Mouse (Mus musculus) intestine, embryonic 15.5 days (tissue): ENCODE measurements around the gene Naa60. TPM values are rescaled to one million over a fixed set of nuclear protein-coding genes. Genes with fewer than 3 reads are reported as not detected.

Experiments
- ATAC-seq: fragments of 200-750 bp; cut with Nextera tagmentation; 2 replicates; pipeline ENCODE4 v1.8.0; 2017; ENCODE audit warnings: moderate TSS enrichment, moderate library complexity
- H3K27ac ChIP-seq: fragments of 300-500 bp; sonication (generic); 2 replicates; pipeline ENCODE4 v1.5.1; 2015; ENCODE audit warnings: mild to moderate bottlenecking, inconsistent platforms
- H3K27me3 ChIP-seq: fragments of 300-500 bp; sonication (generic); replicated peaks from 2 replicates; pipeline ENCODE4 v1.6.1; 2015; ENCODE audit warnings: inconsistent platforms
- H3K36me3 ChIP-seq: fragments of 300-500 bp; sonication (generic); 2 replicates; pipeline ENCODE4 v1.6.1; 2015; ENCODE audit warnings: inconsistent platforms
- H3K4me1 ChIP-seq: fragments of 300-500 bp; sonication (generic); replicated peaks from 2 replicates; pipeline ENCODE4 v1.6.1; 2015; ENCODE audit warnings: inconsistent platforms
- H3K4me2 ChIP-seq: fragments of 300-500 bp; sonication (generic); replicated peaks from 2 replicates; pipeline ENCODE4 v1.6.1; 2015; ENCODE audit warnings: mild to moderate bottlenecking, inconsistent platforms
- H3K4me3 ChIP-seq: fragments of 300-500 bp; sonication (generic); replicated peaks from 2 replicates; pipeline ENCODE4 v1.5.1; 2015; ENCODE audit warnings: inconsistent platforms
- H3K9ac ChIP-seq: fragments of 300-500 bp; sonication (generic); 2 replicates; pipeline ENCODE4 v1.6.1; 2015; ENCODE audit warnings: inconsistent platforms
- H3K9me3 ChIP-seq: fragments of 300-500 bp; sonication (generic); 2 replicates; pipeline ENCODE4 v1.6.1; 2016; ENCODE audit warnings: inconsistent platforms
- WGBS: fragments of 180-500 bp; shearing (Covaris S2); methylation state at CpG from one replicate; pipeline ENCODE4 v1.1.7; 2015; 5-methylcytosine and 5-hydroxymethylcytosine counted together
- polyA plus RNA-seq: library from polyadenylated mRNA; unstranded; fragments of >200 nt; fragmentation: Nextera tagmentation; extraction: Ambion mirVana; gene quantifications from 2 replicates; pipeline ENCODE4 v1.2.1, GENCODE M21; 2015

Naa60 gene
- polyA plus RNA-seq, 1 experiment from 2014 or later, result 38.4 TPM

DNA sequence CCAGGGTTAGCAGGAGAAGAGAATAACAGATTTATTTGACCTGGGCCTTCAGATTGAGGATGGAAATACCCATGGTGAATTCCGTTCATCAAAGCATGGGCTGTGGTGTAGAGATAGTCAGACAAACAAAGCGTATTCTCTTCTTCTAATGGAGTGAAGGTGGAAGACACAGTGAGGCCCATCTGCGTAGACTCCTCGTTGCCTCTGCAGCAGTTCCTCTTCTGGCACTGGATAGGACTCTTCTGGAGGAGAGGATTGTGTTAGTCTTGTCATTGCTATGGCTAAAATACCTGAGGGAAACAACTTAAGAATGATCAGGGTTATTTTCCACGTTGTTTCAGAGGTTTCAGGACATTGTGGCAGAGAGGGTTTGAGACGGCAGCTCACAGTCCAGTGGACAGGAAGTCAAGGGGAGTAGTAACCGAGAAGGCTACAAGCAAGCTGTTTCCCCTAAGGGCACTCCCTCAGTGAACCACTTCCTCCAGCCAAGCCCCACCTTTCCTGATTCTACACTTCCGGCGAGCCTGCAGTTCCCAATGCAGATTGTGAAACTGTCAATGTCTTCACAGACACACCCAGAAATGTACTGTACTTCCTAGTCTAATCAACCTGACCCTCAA lies 23.1 kb downstream of the Naa60 start:
- WGBS, result 68% methylated on average over 9 of the region's 9 CpGs
- Histone ChIP-seq H3K36me3 (peaks cover 29% of the 10 kb centered on the region), H3K4me2 (no peak overlapping the region; the same call in 1 of the 2 replicates), H3K27me3 (no peaks in the 10 kb centered on the region), H3K27ac (peak overlapping the region; percentile 33; the same call in 1 of the 2 replicates), H3K4me3 (no peak overlapping the region), H3K4me1 (0 out of 2 replicates have a peak, but pooled peaks cover 3% of the 10 kb centered on the region), H3K9me3 (no peaks in the 10 kb centered on the region), H3K9ac (no peak overlapping the region)
- ATAC-seq, result peak; percentile 86

DNA sequence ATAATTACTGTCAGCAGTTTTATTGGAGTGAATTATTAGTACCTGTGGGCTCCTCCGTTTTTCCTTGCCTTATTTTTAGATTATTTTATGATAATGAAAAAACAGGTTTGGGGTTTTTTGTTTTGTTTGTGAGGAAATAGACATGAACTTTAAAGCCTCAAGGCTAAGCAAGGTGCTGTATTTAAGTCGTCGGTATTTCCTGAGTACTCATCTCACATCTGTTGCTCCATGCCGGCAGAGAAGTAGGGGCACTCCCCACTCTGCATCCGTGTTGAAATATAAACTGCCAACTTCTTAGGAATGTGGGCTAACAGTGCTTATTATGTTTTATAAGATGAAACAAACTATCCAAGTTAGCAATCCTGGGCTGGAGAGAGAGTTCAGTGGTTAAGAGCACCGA lies 23.9 kb downstream of the Naa60 start:
- 0 out of 2 replicates have a peak, but pooled peaks cover 3% of the 10 kb centered on the region for H3K4me1 ChIP-seq
- H3K4me2 ChIP-seq, result no peak overlapping the region
- no peak overlapping the region for H3K9ac ChIP-seq
- no peak for ATAC-seq
- 80% methylated on average over 6 of the region's 6 CpGs for WGBS
- H3K36me3 ChIP-seq, result peaks cover 37% of the 10 kb centered on the region
- no peak overlapping the region for H3K4me3 ChIP-seq
- H3K27me3 ChIP-seq, result no peaks in the 10 kb centered on the region
- H3K9me3 ChIP-seq, result no peaks in the 10 kb centered on the region
- peak overlapping the region; percentile 33; the same call in 1 of the 2 replicates for H3K27ac ChIP-seq

DNA sequence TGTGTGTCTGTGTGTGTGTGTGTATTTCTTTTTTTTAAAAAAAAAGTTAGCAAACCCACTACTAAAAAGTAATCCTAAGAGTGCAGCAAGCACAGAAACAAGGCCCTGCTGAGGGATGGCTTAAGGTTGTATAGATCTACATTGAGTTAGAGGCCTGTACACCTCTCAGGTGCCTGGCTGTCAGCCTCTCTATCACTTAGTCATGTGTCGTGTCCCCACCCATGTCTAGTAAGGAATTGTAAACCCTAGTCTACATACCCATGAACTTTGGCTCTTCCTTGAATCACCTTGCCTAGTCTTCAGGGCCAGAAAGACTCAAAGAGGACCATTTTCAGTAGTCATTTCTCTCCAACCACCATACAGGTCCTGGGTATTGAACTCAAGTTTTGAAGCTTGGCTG lies 24.4 kb downstream of the Naa60 start:
- Histone ChIP-seq H3K9ac (no peak overlapping the region), H3K9me3 (no peaks in the 10 kb centered on the region), H3K27me3 (no peaks in the 10 kb centered on the region), H3K36me3 (peaks cover 41% of the 10 kb centered on the region), H3K4me3 (no peak overlapping the region), H3K4me1 (0 out of 2 replicates have a peak, but pooled peaks cover 3% of the 10 kb centered on the region), H3K4me2 (no peak overlapping the region), H3K27ac (no peak overlapping the region)
- 77% methylated on average over 1 of the region's 1 CpGs for WGBS
- ATAC-seq, result peak; percentile 75

DNA sequence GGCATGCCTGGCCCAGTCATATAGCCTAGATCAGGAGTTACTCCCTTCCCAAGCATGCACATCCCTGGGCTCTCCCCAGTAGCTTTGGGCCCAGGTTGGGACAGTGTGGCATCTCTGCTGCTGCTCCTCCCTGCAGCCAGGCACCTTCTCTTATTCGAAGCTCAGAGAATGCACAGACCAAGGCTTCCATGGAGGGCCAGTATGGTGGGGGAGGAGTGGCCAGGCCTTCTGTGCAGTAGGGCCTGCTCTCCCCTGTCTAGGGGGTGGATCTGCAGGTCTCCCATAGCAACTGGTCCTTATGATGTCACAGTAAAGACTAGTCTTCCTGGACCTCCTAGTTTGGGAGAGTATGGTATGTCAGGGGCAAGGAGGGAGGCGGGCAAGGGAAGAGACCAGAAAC lies 35.3 kb downstream of the Naa60 start:
- H3K4me1 ChIP-seq, result 0 out of 2 replicates have a peak, but pooled peaks cover 3% of the 10 kb centered on the region
- H3K27ac ChIP-seq, result no peak overlapping the region
- no peak overlapping the region for H3K4me3 ChIP-seq
- H3K36me3 ChIP-seq, result peaks cover 16% of the 10 kb centered on the region; the same call in 1 of the 2 replicates
- no peaks in the 10 kb centered on the region for H3K9me3 ChIP-seq
- no peak for ATAC-seq
- 78% methylated on average over 2 of the region's 2 CpGs for WGBS
- H3K4me2 ChIP-seq, result no peak overlapping the region
- no peak overlapping the region for H3K9ac ChIP-seq
- H3K27me3 ChIP-seq, result no peaks in the 10 kb centered on the region

DNA sequence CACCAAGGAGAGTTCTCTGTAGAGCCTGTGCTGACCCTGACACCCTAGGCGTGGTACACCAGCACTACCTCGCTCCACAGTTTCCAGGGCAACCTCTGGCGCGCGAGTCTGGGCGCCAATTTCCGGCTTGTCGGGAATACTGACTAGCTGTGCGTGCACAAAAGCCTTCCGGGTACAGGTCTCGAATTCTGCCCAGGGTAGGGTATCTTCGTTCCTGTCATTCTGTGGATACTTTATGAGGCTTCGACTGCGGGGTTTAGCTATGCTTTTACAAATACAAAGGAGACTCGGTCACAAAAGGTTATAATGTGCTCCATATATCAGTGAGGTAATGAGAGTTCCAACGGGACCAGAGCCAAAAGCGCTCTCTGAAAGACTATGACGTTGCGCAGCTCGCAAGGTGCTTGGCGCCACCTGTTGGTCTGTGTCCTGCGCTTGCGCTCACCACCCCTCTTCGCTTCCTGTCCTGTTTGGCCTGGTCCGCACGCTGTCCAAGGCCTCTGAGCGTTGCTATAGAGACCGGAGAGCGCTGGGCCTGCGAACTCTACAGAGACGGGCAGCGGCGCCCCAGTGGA lies 36.4 kb downstream of the Naa60 start, which contains the start of the genes 1700037C18Rik and Cluap1:
Gene 1700037C18Rik, minus strand, starts transcription at position 153 of the 575 bp plus-strand sequence.
Gene Cluap1, plus strand, starts transcription at position 265 of the 575 bp plus-strand sequence.
- H3K27ac ChIP-seq, result peak within 1 kb of the TSS; percentile 52
- peak; percentile 99 for ATAC-seq
- no peaks in the 10 kb centered on the region for H3K27me3 ChIP-seq
- H3K36me3 ChIP-seq, result peaks cover 14% of the 10 kb centered on the region; the same call in 1 of the 2 replicates
- 0 out of 2 replicates have a peak, but pooled peaks cover 3% of the 10 kb centered on the region for H3K4me1 ChIP-seq
- H3K4me3 ChIP-seq, result peak within 1 kb of the TSS; percentile 57
- H3K4me2 ChIP-seq, result peak within 1 kb of the TSS; percentile 78
- no peaks in the 10 kb centered on the region for H3K9me3 ChIP-seq
- WGBS, result under 1% methylated on average over 33 of the region's 33 CpGs
- peak within 1 kb of the TSS; percentile 51 for H3K9ac ChIP-seq

DNA sequence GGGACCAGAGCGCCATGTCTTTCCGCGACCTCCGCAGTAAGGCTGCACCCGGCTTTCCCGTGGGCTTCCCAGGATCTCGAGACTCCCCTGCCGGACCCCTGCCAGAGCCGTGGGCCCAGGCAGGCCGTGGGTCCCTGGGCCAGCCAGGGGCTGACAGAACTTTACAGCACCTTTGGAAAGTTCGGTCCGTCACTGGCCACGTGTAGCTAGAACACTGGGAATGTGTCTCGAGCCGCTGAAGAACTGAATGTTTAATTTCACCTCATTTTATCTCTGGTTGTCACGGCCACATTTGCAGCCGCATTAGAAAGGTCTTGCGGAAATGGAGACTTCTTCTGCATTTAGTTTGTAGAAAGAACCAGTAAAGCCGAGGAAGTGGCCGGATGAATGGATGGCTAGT lies 36.9 kb downstream of the Naa60 start:
- WGBS, result 4% methylated on average over 20 of the region's 20 CpGs
- Histone ChIP-seq H3K4me2 (peak overlapping the region; percentile 78), H3K27ac (peak overlapping the region; percentile 29; the same call in 1 of the 2 replicates), H3K27me3 (no peaks in the 10 kb centered on the region), H3K4me3 (peak overlapping the region; percentile 57), H3K9ac (peak overlapping the region; percentile 51), H3K4me1 (0 out of 2 replicates have a peak, but pooled peaks cover 3% of the 10 kb centered on the region), H3K36me3 (peaks cover 12% of the 10 kb centered on the region; the same call in 1 of the 2 replicates), H3K9me3 (no peaks in the 10 kb centered on the region)
- no peak for ATAC-seq

DNA sequence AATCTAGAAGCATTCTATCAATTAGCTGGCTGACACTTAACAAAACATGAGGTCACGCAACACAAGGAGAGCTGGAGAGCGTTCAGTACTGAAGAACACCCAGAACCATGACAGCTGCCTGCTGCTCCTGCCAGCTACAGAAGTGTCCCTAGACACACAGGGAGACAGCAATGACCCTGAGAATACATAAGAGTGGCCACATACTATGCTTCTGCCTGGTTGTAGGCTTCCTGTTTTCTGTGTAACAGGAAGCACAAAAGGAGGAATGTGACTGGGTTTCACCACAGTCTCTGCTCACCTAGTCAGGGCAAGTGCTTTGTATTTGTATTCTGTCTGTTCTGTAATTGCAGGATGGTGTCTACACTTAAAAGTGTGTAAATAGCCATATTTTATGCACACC lies 48.6 kb downstream of the Naa60 start:
- Histone ChIP-seq H3K4me3 (no peak overlapping the region), H3K36me3 (peaks cover 13% of the 10 kb centered on the region), H3K27ac (no peak overlapping the region), H3K27me3 (no peaks in the 10 kb centered on the region), H3K4me1 (no peaks in the 10 kb centered on the region), H3K9ac (no peak overlapping the region), H3K9me3 (no peaks in the 10 kb centered on the region), H3K4me2 (no peak overlapping the region)
- no peak for ATAC-seq
- 95% methylated on average over 2 of the region's 2 CpGs for WGBS

DNA sequence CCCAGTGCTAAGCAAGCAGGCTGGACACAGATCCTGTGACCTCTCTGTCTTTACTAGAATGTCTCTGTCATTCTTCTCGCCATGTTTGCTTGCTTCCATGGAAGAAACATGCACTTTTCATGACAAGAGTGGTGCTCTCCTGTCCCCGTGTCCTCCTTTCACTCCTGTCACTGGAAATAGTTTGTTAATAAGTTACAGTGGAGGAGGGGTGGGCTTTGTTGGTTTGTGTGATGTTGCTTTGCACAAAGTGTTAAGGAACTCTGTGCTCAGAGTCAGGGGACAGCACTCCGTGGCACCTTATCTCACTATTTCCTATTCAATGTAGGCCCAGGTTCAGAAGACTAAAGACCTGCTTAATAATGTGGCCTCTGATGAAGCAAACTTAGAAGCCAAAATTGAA lies 51.3 kb downstream of the Naa60 start:
- H3K4me2 ChIP-seq, result no peak overlapping the region
- ATAC-seq, result no peak
- H3K9ac ChIP-seq, result no peak overlapping the region
- no peak overlapping the region for H3K4me3 ChIP-seq
- WGBS, result 90% methylated on average over 3 of the region's 3 CpGs
- H3K27me3 ChIP-seq, result no peaks in the 10 kb centered on the region
- H3K27ac ChIP-seq, result no peak overlapping the region
- no peaks in the 10 kb centered on the region for H3K4me1 ChIP-seq
- no peaks in the 10 kb centered on the region for H3K9me3 ChIP-seq
- H3K36me3 ChIP-seq, result peaks cover 13% of the 10 kb centered on the region

DNA sequence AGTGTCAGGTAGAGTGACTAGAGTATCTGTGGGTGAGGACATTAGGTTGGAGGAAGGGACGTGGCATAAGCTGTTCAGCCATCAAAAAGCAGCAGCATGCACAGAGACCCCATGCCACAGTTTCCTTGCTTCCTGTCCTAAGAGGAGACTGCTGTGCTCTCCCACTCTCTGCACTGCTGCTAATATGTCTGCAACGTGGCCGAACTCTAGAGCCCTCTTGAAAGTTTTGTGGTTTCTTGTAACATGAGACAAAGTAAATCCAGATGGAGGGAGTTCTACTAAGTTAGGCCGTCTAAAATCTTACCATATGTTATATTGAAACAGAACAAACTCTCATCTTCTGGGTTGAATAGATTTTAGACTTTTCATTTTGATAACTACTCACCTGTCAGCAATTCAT lies 51.8 kb downstream of the Naa60 start:
- ATAC-seq, result no peak
- Histone ChIP-seq H3K27me3 (no peaks in the 10 kb centered on the region), H3K4me3 (no peak overlapping the region), H3K9ac (no peak overlapping the region), H3K27ac (no peak overlapping the region), H3K4me2 (no peak overlapping the region), H3K36me3 (peaks cover 13% of the 10 kb centered on the region), H3K9me3 (no peaks in the 10 kb centered on the region), H3K4me1 (no peaks in the 10 kb centered on the region)
- 83% methylated on average over 4 of the region's 4 CpGs for WGBS

DNA sequence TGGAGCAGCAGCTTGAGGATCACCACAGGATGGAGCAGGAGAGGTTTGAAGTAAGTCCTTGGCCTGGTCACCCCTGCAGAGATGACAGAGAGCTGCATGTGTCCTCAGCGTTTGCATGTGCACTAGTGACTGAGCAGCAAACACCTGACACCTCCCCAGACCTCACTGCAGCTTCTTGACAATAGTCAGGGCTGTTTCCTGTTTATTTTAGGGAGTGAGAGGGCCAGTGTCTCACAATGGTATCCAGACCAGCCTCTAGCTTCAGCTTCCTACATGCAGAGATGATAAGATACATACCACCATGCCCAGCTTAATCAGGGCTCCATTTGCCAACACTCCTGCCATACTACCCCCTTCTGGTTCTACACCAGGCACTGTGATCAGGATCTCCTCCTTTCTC lies 56.4 kb downstream of the Naa60 start:
- 20% methylated on average over 1 of the region's 1 CpGs for WGBS
- no peaks in the 10 kb centered on the region for H3K9me3 ChIP-seq
- no peak overlapping the region for H3K4me3 ChIP-seq
- H3K36me3 ChIP-seq, result peaks cover 13% of the 10 kb centered on the region
- no peaks in the 10 kb centered on the region for H3K27me3 ChIP-seq
- no peak overlapping the region for H3K27ac ChIP-seq
- H3K9ac ChIP-seq, result no peak overlapping the region
- H3K4me1 ChIP-seq, result no peaks in the 10 kb centered on the region
- no peak overlapping the region for H3K4me2 ChIP-seq
- no peak for ATAC-seq

DNA sequence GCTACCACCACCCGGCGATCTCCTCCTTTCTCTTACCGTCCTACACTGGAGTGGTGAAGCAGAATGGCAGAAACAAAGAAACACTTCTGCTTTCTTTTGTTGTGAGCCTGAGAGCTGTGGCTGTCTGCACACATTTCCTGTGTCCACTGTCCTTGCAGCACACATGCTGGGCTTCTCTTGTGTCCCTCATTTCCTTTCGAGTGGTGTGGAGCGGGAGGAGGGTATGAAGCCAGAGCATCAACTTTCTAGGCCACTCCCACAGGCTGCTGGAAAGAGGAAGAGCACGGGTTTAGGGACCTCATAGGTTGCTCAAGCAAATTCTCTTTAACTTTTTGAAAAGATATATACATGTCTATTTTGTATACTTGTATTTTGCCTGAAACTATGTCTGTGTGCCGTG lies 57.0 kb downstream of the Naa60 start:
- no peak for ATAC-seq
- Histone ChIP-seq H3K27ac (no peak overlapping the region), H3K4me2 (no peak overlapping the region), H3K27me3 (no peaks in the 10 kb centered on the region), H3K4me3 (no peak overlapping the region), H3K36me3 (peaks cover 10% of the 10 kb centered on the region), H3K9ac (no peak overlapping the region), H3K9me3 (no peaks in the 10 kb centered on the region), H3K4me1 (no peaks in the 10 kb centered on the region)
- 71% methylated on average over 7 of the region's 7 CpGs for WGBS

DNA sequence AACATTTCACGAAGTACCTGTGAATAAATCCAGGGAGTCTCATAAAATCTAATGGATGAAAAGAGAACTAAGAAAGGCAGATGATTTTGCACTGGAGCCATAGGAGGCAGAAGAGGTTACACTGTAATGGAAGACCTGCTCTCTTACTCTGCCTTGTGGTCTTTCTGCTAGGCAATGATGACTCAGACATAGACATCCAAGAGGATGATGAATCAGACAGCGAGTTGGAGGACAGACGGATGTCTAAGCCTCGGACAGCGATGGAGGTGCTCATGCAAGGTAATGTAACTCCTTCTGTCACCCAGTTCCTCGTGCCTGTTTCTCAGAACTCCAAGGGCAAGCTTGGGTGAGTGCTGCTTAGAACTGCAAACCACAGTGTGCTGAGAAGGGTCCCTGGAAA lies 61.4 kb downstream of the Naa60 start:
- Histone ChIP-seq H3K36me3 (peaks cover 12% of the 10 kb centered on the region), H3K9ac (no peak overlapping the region), H3K4me1 (no peaks in the 10 kb centered on the region), H3K4me3 (no peak overlapping the region), H3K27ac (no peak overlapping the region), H3K9me3 (no peaks in the 10 kb centered on the region), H3K27me3 (no peaks in the 10 kb centered on the region), H3K4me2 (no peak overlapping the region)
- ATAC-seq, result no peak
- 89% methylated on average over 6 of the region's 6 CpGs for WGBS
